Mouse (Mus musculus) liver, adult 2 months (tissue): ENCODE data around the gene Zfp747.

Experiments used
- CTCF ChIP-seq: fragments of 200-500 bp; IDR thresholded peaks from 2 replicates; pipeline ENCODE4 v1.5.1; 2011; ENCODE audit warnings: low read depth, low read length, control low read depth
- POLR2A ChIP-seq: fragments of 200-500 bp; IDR thresholded peaks from 2 replicates; pipeline ENCODE4 v1.6.1; 2011; ENCODE audit warnings: low read length, control low read depth; ENCODE audit not compliant: insufficient read depth; ENCODE audit errors: extremely low read depth

GRCm38 (mm10) chr7:127337636-127338035 lies 38.2 kb downstream of the Zfp747 start:
- no peak for TF ChIP-seq POLR2A
- no peak for TF ChIP-seq CTCF
